Mouse (Mus musculus): ENCODE data around the gene Vamp1. TPM values are rescaled to one million over a fixed set of nuclear protein-coding genes. Genes with fewer than 3 reads are reported as not detected.
"Not testable (repeated sequence)": the region's sequence is repeated elsewhere in the genome, so short reads cannot be mapped to it uniquely, and the experiment has no call there.

The Vamp1 gene
- polyA plus RNA-seq, 1 experiment from 2014 or later = 6.1 TPM

DNA sequence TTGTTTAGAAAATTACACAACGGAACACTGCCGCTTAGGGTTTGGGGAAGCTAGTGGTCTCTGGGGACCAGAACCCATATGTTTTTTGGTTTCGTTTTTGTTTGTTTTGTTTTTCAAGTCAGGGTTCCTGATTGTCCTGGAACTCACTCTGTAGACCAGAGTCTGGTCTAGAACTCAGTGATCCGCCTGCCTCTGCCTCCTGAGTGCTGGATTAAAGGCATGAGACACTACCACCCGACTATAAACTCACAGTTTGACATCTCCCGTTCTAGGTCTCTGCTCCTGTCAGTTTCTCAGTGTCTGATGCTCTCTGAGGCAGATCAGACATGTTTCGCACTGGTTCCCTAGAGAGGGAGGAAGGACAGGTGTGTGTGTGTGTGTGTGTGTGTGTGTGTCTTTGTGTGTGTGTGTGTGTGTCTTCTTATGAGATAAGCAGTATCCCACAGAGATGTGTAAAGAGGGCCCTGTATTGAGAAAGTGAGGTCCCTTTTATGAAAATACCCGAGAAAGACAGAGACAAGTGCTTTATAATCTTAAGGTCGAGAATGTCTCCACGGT, 57.0 kb downstream of the Vamp1 start:
- no peak for ATAC-seq (ENCODE audit: low FRiP score, low read depth)
- H3K9ac ChIP-seq = no peak overlapping the region
- WGBS = 80% methylated on average over 10 of the region's 10 CpGs
- peaks cover 4% of the 10 kb centered on the region for H3K4me1 ChIP-seq
- no peaks in the 10 kb centered on the region for H3K9me3 ChIP-seq
- H3K27ac ChIP-seq = no peak overlapping the region
- no peak overlapping the region for H3K4me3 ChIP-seq
- no peaks in the 10 kb centered on the region; the same call in 1 of the 2 replicates for H3K27me3 ChIP-seq
- H3K4me2 ChIP-seq (replicated peaks) = no peak overlapping the region
- no peaks in the 10 kb centered on the region for H3K36me3 ChIP-seq

DNA sequence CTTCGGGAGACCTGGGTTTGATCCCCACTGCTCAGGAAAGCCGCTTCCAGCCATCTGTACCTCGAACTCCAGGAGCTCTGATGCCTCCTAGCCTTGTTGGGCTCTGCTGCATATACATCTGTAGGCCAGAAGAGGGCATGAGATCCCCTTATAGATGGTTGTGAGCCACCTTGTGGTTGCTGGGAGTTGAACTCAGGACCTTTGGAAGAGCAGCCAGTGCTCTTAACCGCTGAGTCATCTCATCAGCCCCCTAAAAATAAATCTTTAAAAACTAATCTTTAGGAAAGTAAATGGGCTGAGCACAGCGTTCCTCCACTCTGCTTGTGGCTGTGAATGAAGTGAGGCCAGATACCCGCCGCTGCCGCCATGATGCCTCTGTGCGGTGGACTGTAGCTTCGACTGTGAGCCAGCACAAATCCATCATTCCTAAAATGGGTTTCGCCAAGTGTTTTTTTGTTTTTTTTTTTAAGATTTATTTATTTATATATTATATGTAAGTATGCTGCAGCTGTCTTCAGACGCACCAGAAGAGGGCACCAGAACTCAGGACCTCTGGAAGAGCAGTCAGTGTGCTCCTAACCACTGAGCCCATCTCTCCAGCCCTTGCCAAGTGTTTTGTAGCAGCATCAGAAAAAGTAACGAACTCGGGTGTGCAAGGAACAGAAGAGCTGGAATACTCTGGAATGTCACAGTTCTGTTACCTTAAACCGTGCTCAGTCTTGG, 59.7 kb downstream of the Vamp1 start:
- 59% methylated on average over 15 of the region's 15 CpGs for WGBS
- no peak for ATAC-seq (ENCODE audit: low FRiP score, low read depth)
- no peaks in the 10 kb centered on the region; the same call in 1 of the 2 replicates for H3K27me3 ChIP-seq
- H3K4me2 ChIP-seq (replicated peaks) = no peak overlapping the region
- H3K9ac ChIP-seq = no peak overlapping the region
- no peak overlapping the region for H3K27ac ChIP-seq
- no peaks in the 10 kb centered on the region for H3K9me3 ChIP-seq
- H3K4me3 ChIP-seq = no peak overlapping the region
- peaks cover 4% of the 10 kb centered on the region for H3K4me1 ChIP-seq
- H3K36me3 ChIP-seq = no peaks in the 10 kb centered on the region

DNA sequence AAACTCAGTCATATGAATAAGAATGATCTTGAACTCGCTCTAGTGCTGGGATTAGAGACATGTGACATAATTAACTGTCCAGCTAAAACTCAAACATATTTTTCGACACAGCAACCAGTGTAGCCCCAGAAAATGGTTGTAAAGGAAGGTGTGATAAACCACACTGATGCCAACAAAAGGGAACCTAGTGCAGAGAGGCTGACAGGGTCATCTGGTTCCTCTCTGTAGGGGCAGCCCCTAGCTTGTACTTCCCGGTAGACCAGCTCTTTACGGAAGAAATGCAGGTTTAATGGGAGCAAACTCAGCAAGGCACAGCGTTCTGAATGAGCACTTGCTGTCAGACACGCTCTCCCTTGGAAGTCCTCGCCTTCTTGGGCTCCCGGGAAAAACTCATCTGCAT, 64.4 kb downstream of the Vamp1 start:
- Histone ChIP-seq H3K36me3 (no peaks in the 10 kb centered on the region), H3K9ac (no peak overlapping the region), H3K4me2 (replicated peaks) (no peak overlapping the region), H3K4me1 (no peaks in the 10 kb centered on the region; the same call in 1 of the 2 replicates), H3K27ac (no peak overlapping the region), H3K9me3 (no peaks in the 10 kb centered on the region; the same call in 1 of the 2 replicates), H3K27me3 (no peaks in the 10 kb centered on the region), H3K4me3 (no peak overlapping the region)
- WGBS = 57% methylated on average over 8 of the region's 8 CpGs
- ATAC-seq (ENCODE audit: low FRiP score, low read depth) = peak; percentile 44; the same call in 1 of the 2 replicates

DNA sequence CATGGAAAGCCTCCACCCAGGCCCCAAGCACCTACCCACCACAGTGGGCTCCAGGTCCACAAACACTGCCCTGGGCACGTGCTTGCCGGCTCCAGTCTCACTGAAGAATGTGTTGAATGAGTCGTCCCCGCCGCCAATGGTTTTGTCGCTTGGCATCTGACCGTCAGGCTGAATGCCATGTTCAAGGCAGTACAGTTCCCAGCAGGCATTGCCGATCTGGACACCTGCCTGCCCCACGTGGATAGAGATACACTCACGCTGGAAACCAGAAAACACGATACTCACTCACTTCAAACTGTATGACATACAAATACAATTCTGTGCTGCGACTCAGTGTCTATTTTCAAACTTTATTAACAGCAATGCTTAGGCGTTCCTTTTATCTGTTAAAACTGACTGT, 67.4 kb downstream of the Vamp1 start:
- ATAC-seq (ENCODE audit: low FRiP score, low read depth); H3K9ac ChIP-seq; H3K4me3 ChIP-seq; H3K4me2 ChIP-seq (replicated peaks); H3K27me3 ChIP-seq; H3K36me3 ChIP-seq; H3K27ac ChIP-seq; H3K9me3 ChIP-seq: not testable (repeated sequence)
- WGBS = 93% methylated on average over 13 of the region's 13 CpGs
- H3K4me1 ChIP-seq = peaks cover 14% of the 10 kb centered on the region

DNA sequence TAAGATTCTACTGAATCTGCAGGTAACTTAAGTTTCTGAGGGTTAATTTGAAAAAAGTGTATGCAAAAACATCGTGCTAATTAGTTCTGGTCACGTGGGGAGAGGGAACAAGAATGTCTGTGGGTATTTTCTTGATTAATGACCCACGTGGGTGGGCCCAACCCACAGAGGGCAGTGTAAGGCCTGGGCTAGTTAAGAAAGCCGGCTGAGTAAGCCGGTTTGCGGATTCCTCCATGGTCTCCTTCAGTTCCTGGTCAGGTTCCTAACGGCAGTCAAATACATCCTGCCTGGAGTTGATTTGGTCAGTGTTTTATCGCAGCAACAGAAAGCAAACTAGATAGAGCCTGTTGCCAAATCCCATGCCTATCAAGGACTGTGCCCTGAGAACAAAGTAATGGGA, 68.9 kb downstream of the Vamp1 start:
- no peak for ATAC-seq (ENCODE audit: low FRiP score, low read depth)
- peaks cover 17% of the 10 kb centered on the region for H3K4me1 ChIP-seq
- no peaks in the 10 kb centered on the region for H3K36me3 ChIP-seq
- 29% methylated on average over 8 of the region's 8 CpGs for WGBS
- no peaks in the 10 kb centered on the region for H3K27me3 ChIP-seq
- H3K9ac ChIP-seq = no peak overlapping the region
- no peaks in the 10 kb centered on the region; the same call in 1 of the 2 replicates for H3K9me3 ChIP-seq
- H3K4me2 ChIP-seq (replicated peaks) = no peak overlapping the region
- H3K4me3 ChIP-seq = no peak overlapping the region
- H3K27ac ChIP-seq = no peak overlapping the region

DNA sequence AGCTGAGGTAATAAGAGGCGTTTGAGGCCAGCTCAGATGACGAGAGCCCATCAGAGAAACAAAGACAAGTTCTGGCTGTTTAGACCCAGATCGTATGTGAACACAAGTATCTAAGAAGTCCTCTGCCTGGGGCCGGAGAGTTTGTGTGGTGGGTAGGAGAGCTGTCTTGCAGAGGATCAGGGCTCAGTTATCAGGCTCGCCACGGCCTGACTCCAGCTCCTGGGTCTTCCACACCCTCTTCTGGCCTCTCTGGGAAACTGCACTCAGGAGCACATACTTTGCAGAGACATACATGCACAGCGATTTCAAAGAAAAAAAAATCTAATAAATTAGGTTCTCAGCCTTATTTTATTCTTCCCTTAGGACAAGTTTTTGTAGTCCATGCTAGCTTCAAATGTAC, 69.4 kb downstream of the Vamp1 start:
- Histone ChIP-seq H3K36me3 (no peaks in the 10 kb centered on the region), H3K9ac (no peak overlapping the region), H3K4me2 (replicated peaks) (no peak overlapping the region), H3K27me3 (no peaks in the 10 kb centered on the region), H3K9me3 (no peaks in the 10 kb centered on the region; the same call in 1 of the 2 replicates), H3K4me1 (peaks cover 17% of the 10 kb centered on the region), H3K4me3 (no peak overlapping the region), H3K27ac (no peak overlapping the region)
- 93% methylated on average over 7 of the region's 7 CpGs for WGBS
- no peak for ATAC-seq (ENCODE audit: low FRiP score, low read depth)

DNA sequence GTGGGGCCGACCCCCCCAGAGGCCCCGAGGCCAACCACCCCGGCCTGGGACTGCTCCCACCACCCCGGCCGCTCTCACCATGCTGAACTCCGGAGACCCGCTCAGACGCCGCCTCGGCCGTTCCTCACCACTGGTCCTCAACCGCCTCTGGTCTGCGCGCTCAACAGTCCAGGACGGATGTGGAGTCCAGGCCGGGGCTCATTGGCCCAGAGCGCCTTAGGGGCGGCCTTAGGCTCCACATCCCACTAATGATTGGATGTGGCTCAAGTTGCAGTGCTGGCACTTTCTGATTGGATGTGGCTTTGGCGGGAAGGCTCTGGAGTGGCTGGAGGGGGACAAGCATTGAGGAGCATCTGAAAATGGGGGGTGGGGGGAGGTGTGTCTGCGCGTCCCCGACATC, 70.5 kb downstream of the Vamp1 start, which contains the start of gene Tuba3a:
Gene Tuba3a (minus strand): TSS at position 153 of the 400 bp plus-strand sequence.
- Histone ChIP-seq H3K27me3 (no peaks in the 10 kb centered on the region), H3K4me1 (peaks cover 17% of the 10 kb centered on the region), H3K4me2 (replicated peaks) (no peak within 1 kb of the TSS), H3K9me3 (no peaks in the 10 kb centered on the region), H3K27ac (no peak within 1 kb of the TSS), H3K36me3 (no peaks in the 10 kb centered on the region), H3K4me3 (no peak within 1 kb of the TSS), H3K9ac (no peak within 1 kb of the TSS)
- 98% methylated on average over 22 of the region's 22 CpGs for WGBS
- ATAC-seq (ENCODE audit: low FRiP score, low read depth) = no peak

DNA sequence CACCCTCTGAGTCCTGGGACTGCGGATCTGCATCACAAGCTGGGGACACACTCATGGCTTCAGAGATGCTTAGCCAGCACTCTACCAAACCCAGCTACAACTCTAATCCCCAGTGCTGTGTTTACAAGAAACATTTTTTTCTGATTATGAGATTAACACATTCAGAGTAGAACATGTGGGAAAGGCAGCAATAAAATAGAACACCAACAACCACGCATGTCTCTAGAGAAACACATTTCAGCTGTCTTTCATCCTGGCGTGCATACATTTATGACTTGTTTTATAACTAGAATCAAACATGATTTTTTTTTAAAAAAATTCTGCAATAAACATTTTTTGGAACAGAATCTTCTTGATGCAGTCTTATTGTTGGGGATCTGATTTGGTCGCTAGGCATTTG, 71.6 kb downstream of the Vamp1 start:
- WGBS = 49% methylated on average over 4 of the region's 4 CpGs
- no peaks in the 10 kb centered on the region for H3K36me3 ChIP-seq
- no peak overlapping the region for H3K4me2 ChIP-seq (replicated peaks)
- H3K27me3 ChIP-seq = no peaks in the 10 kb centered on the region
- ATAC-seq (ENCODE audit: low FRiP score, low read depth) = no peak
- H3K4me1 ChIP-seq = peaks cover 17% of the 10 kb centered on the region
- no peak overlapping the region for H3K4me3 ChIP-seq
- no peak overlapping the region; the same call in 1 of the 2 replicates for H3K27ac ChIP-seq
- H3K9me3 ChIP-seq = no peaks in the 10 kb centered on the region
- H3K9ac ChIP-seq = no peak overlapping the region

DNA sequence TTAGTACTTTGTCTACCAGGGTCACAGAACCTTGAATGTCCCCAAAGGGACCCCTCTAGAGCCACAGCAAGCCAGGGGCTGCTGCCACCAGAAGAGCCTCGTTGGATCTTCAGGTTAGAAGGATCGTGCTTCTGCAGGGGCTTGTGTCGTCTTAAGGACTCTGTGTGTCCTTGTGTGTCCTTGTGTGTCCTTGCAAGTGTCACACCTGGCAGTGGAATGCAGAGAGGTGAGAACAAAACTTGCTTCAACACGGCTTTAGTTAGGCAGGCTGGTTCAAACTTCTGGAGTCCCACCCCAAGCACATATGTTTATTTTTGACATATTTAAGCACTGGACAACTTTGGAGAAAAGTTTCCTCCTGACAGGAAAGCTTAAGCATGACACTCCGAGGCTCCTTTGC, 73.4 kb downstream of the Vamp1 start:
- 74% methylated on average over 5 of the region's 5 CpGs for WGBS
- Histone ChIP-seq H3K9ac (no peak overlapping the region), H3K4me1 (peaks cover 17% of the 10 kb centered on the region), H3K4me2 (replicated peaks) (no peak overlapping the region), H3K9me3 (peaks cover 4% of the 10 kb centered on the region; the same call in 1 of the 2 replicates), H3K27me3 (no peaks in the 10 kb centered on the region), H3K27ac (no peak overlapping the region), H3K4me3 (no peak overlapping the region), H3K36me3 (no peaks in the 10 kb centered on the region)
- no peak for ATAC-seq (ENCODE audit: low FRiP score, low read depth)

DNA sequence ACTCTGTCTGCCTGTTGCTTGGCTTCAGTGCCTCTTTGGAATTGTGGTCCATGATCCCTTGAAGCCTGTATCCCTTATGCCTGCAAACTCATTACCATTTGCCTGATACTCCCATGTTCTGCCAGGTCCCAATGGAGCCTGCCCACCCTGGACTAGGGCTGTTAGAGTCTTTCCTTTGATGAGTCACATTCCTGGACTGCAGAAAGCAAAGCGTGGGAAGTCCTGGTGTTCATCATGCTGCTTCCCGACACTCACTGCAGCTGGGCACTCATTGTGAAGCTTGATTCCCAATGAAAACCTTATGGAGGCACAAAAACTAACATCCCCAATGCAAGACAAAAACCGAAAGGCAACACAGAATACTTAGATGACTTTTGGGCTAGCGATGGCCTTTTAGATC, 76.0 kb downstream of the Vamp1 start:
- no peak for ATAC-seq (ENCODE audit: low FRiP score, low read depth)

DNA sequence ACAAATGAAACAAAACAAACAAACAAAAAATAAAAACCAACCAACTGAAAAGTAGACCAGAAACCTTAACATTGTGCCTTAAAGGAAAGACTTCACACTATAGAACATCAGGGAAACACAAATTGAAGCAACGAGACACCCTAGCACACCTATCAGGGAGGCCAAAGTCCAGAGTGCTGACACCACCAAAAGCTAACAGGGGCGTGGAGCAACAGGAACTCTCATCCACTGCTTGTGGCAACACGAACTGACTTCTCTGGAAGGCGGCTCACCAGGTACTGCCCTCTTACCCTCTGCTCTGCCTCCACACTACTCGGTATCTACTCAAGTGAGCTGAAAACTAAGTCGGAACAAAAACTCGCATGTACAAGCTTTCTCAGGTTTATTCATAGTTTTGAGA, 76.9 kb downstream of the Vamp1 start:
- H3K4me3 ChIP-seq = no peak overlapping the region
- ATAC-seq (ENCODE audit: low FRiP score, low read depth) = no peak

More for the DNA sequence above, 76.0 kb downstream of the Vamp1 start:
- Histone ChIP-seq H3K4me3 (no peak overlapping the region), H3K36me3 (no peaks in the 10 kb centered on the region), H3K4me1 (peaks cover 15% of the 10 kb centered on the region), H3K9me3 (peaks cover 6% of the 10 kb centered on the region; the same call in 1 of the 2 replicates), H3K9ac (no peak overlapping the region), H3K27ac (no peak overlapping the region), H3K4me2 (replicated peaks) (no peak overlapping the region), H3K27me3 (no peaks in the 10 kb centered on the region)
- 71% methylated on average over 4 of the region's 4 CpGs for WGBS

DNA sequence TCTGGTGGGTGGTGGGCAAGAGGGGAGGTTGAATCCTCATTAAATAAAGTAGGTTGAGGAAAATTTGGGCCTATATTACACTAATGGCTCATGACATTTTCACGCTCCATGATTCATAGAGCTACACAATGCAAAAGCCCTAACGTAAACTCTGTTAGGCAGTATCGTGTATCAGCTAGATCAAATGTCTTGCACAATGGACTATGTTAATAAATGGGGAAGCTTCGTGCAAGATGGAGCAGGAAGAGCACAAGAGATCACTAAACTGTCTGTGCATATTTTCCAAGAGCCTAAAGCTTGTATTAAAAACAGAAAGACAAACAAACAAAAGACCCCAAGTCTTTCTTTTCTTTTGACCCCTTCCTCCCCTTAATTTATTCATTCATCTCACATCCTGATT, 78.7 kb downstream of the Vamp1 start:
- no peak for ATAC-seq (ENCODE audit: low FRiP score, low read depth)
- H3K4me1 ChIP-seq = no peaks in the 10 kb centered on the region
- H3K27ac ChIP-seq = no peak overlapping the region
- H3K36me3 ChIP-seq = no peaks in the 10 kb centered on the region
- H3K4me2 ChIP-seq (replicated peaks) = no peak overlapping the region
- H3K9ac ChIP-seq = no peak overlapping the region
- H3K9me3 ChIP-seq = peaks cover 6% of the 10 kb centered on the region; the same call in 1 of the 2 replicates
- no peaks in the 10 kb centered on the region for H3K27me3 ChIP-seq
- WGBS = 83% methylated on average over 4 of the region's 4 CpGs
- no peak overlapping the region for H3K4me3 ChIP-seq

More for the DNA sequence above, 76.9 kb downstream of the Vamp1 start:
- no peak overlapping the region for H3K27ac ChIP-seq
- no peak overlapping the region for H3K9ac ChIP-seq
- no peaks in the 10 kb centered on the region for H3K36me3 ChIP-seq
- no peaks in the 10 kb centered on the region for H3K27me3 ChIP-seq
- H3K4me1 ChIP-seq = peaks cover 7% of the 10 kb centered on the region
- peaks cover 6% of the 10 kb centered on the region; the same call in 1 of the 2 replicates for H3K9me3 ChIP-seq
- no peak overlapping the region for H3K4me2 ChIP-seq (replicated peaks)
- WGBS = 90% methylated on average over 7 of the region's 7 CpGs
